Mouse (Mus musculus) cerebellum, adult 2 months (tissue): ENCODE measurements around the gene Olfm1.

ENCODE experiments used
- CTCF ChIP-seq: fragments of 200-500 bp; IDR thresholded peaks from 2 replicates; pipeline ENCODE4 v1.5.1; 2011; ENCODE audit warnings: low read depth, mild to moderate bottlenecking, control low read depth, low read length, moderate library complexity, borderline replicate concordance; ENCODE audit not compliant: insufficient read depth
- POLR2A ChIP-seq: fragments of 200-500 bp; IDR thresholded peaks from 2 replicates; pipeline ENCODE4 v1.6.1; 2011; ENCODE audit warnings: low read length, control low read depth, borderline replicate concordance; ENCODE audit not compliant: insufficient read depth

- TF ChIP-seq CTCF (no peak), POLR2A (no peak)
These were observed 81.2 kb downstream of the Olfm1 start for GRCm38 (mm10) chr2:28274006-28274405.
